Mouse (Mus musculus) intestine, embryonic 16.5 days (tissue): Measurements from ENCODE around the gene Gm11639. TPM values are rescaled to one million over a fixed set of nuclear protein-coding genes. Genes with fewer than 3 reads are reported as not detected.

Source experiments
- ATAC-seq: fragments of 200-750 bp; cut with Nextera tagmentation; 2 replicates; pipeline ENCODE4 v1.8.0; 2017; ENCODE audit warnings: moderate TSS enrichment, moderate library complexity
- H3K27ac ChIP-seq: fragments of 300-500 bp; sonication (generic); 2 replicates; pipeline ENCODE4 v1.5.1; 2014; ENCODE audit warnings: mild to moderate bottlenecking, low read length
- H3K27me3 ChIP-seq: fragments of 300-500 bp; sonication (generic); replicated peaks from 2 replicates; pipeline ENCODE4 v1.6.1; 2014; ENCODE audit warnings: low read length, control low read depth, mixed read lengths; ENCODE audit not compliant: control insufficient read depth, insufficient read depth
- H3K36me3 ChIP-seq: fragments of 300-500 bp; sonication (generic); 2 replicates; pipeline ENCODE4 v1.6.1; 2014; ENCODE audit warnings: low read length, control low read depth; ENCODE audit not compliant: control insufficient read depth, insufficient read depth
- H3K4me1 ChIP-seq: fragments of 300-500 bp; sonication (generic); 2 replicates; pipeline ENCODE4 v1.6.1; 2014; ENCODE audit warnings: low read length, control low read depth, mixed read lengths; ENCODE audit not compliant: control insufficient read depth, insufficient read depth
- H3K4me2 ChIP-seq: fragments of 300-500 bp; sonication (generic); 2 replicates; pipeline ENCODE4 v1.6.1; 2014; ENCODE audit warnings: low read depth, low read length, control low read depth
- H3K4me3 ChIP-seq: fragments of 300-500 bp; sonication (generic); 2 replicates; pipeline ENCODE4 v1.5.1; 2014; ENCODE audit warnings: mild to moderate bottlenecking, low read length
- H3K9ac ChIP-seq: fragments of 300-500 bp; sonication (generic); 2 replicates; pipeline ENCODE4 v1.6.1; 2014; ENCODE audit warnings: low read depth, low read length
- H3K9me3 ChIP-seq: fragments of 300-500 bp; sonication (generic); 2 replicates; pipeline ENCODE4 v1.6.1; 2016; ENCODE audit warnings: low read length, control low read depth; ENCODE audit not compliant: control insufficient read depth
- WGBS: fragments of 180-500 bp; shearing (Covaris S2); extraction: QIAGEN DNeasy Blood & Tissue Kit; methylation state at CpG from one replicate; pipeline ENCODE4 v1.1.7; 2014; 5-methylcytosine and 5-hydroxymethylcytosine counted together
- polyA plus RNA-seq: library from polyadenylated mRNA; unstranded; fragments of >200 nt; fragmentation: Nextera tagmentation; extraction: Ambion mirVana; gene quantifications from 2 replicates; pipeline ENCODE4 v1.2.1, GENCODE M21; 2015

The Gm11639 gene
- polyA plus RNA-seq, 1 experiment from 2014 or later = 0.02 TPM

- 66% methylated on average over 8 of the region's 8 CpGs for WGBS
- H3K27ac ChIP-seq = no peak overlapping the region
Measured at GRCm38 (mm10) chr11:104647188-104647867, 38.2 kb upstream of the Gm11639 start.

GRCm38 (mm10) chr11:104648571-104648970 lies 36.9 kb upstream of the Gm11639 start:
- ATAC-seq = no peak
- Histone ChIP-seq H3K27me3 (no peaks in the 10 kb centered on the region), H3K9me3 (no peaks in the 10 kb centered on the region), H3K36me3 (no peaks in the 10 kb centered on the region), H3K4me1 (no peaks in the 10 kb centered on the region), H3K4me2 (no peak overlapping the region), H3K27ac (no peak overlapping the region), H3K9ac (no peak overlapping the region), H3K4me3 (no peak overlapping the region)
- 64% methylated on average over 3 of the region's 3 CpGs for WGBS

More at GRCm38 (mm10) chr11:104647188-104647867, 38.2 kb upstream of the Gm11639 start:
- no peak overlapping the region for H3K4me2 ChIP-seq
- H3K27me3 ChIP-seq = no peaks in the 10 kb centered on the region
- no peaks in the 10 kb centered on the region for H3K9me3 ChIP-seq
- ATAC-seq = no peak
- H3K36me3 ChIP-seq = no peaks in the 10 kb centered on the region
- no peak overlapping the region for H3K9ac ChIP-seq
- no peak overlapping the region for H3K4me3 ChIP-seq
- no peaks in the 10 kb centered on the region for H3K4me1 ChIP-seq

- Histone ChIP-seq H3K27ac (no peak overlapping the region), H3K4me1 (peaks cover 4% of the 10 kb centered on the region; the same call in 1 of the 2 replicates), H3K27me3 (no peaks in the 10 kb centered on the region), H3K9me3 (no peaks in the 10 kb centered on the region), H3K9ac (no peak overlapping the region), H3K36me3 (no peaks in the 10 kb centered on the region), H3K4me3 (no peak overlapping the region), H3K4me2 (no peak overlapping the region)
- WGBS = 92% methylated on average over 4 of the region's 4 CpGs
- ATAC-seq = no peak
Measured at GRCm38 (mm10) chr11:104660599-104660998, 24.9 kb upstream of the Gm11639 start.

GRCm38 (mm10) chr11:104661106-104661505 lies 24.4 kb upstream of the Gm11639 start:
- no peak overlapping the region for H3K9ac ChIP-seq
- WGBS = 82% methylated on average over 5 of the region's 5 CpGs
- H3K27me3 ChIP-seq = no peaks in the 10 kb centered on the region
- no peaks in the 10 kb centered on the region for H3K9me3 ChIP-seq
- H3K4me1 ChIP-seq = peaks cover 4% of the 10 kb centered on the region; the same call in 1 of the 2 replicates
- H3K27ac ChIP-seq = no peak overlapping the region
- no peak overlapping the region for H3K4me2 ChIP-seq
- no peak overlapping the region for H3K4me3 ChIP-seq
- H3K36me3 ChIP-seq = no peaks in the 10 kb centered on the region
- no peak for ATAC-seq

GRCm38 (mm10) chr11:104661531-104662205 lies 23.8 kb upstream of the Gm11639 start:
- Histone ChIP-seq H3K27me3 (no peaks in the 10 kb centered on the region), H3K36me3 (no peaks in the 10 kb centered on the region), H3K27ac (no peak overlapping the region), H3K4me2 (no peak overlapping the region), H3K9ac (no peak overlapping the region), H3K4me1 (peaks cover 4% of the 10 kb centered on the region; the same call in 1 of the 2 replicates), H3K4me3 (no peak overlapping the region), H3K9me3 (no peaks in the 10 kb centered on the region)
- ATAC-seq = no peak
- WGBS = 73% methylated on average over 20 of the region's 20 CpGs

GRCm38 (mm10) chr11:104662573-104662972 lies 22.9 kb upstream of the Gm11639 start:
- 93% methylated on average over 11 of the region's 11 CpGs for WGBS
- no peak overlapping the region for H3K4me3 ChIP-seq
- no peaks in the 10 kb centered on the region for H3K9me3 ChIP-seq
- no peak overlapping the region for H3K4me2 ChIP-seq
- H3K27ac ChIP-seq = no peak overlapping the region
- peaks cover 4% of the 10 kb centered on the region; the same call in 1 of the 2 replicates for H3K4me1 ChIP-seq
- H3K36me3 ChIP-seq = no peaks in the 10 kb centered on the region
- no peak for ATAC-seq
- H3K27me3 ChIP-seq = no peaks in the 10 kb centered on the region
- no peak overlapping the region for H3K9ac ChIP-seq

GRCm38 (mm10) chr11:104663241-104663877 lies 22.1 kb upstream of the Gm11639 start:
- Histone ChIP-seq H3K9ac (no peak overlapping the region), H3K27ac (no peak overlapping the region), H3K27me3 (no peaks in the 10 kb centered on the region), H3K9me3 (no peaks in the 10 kb centered on the region), H3K36me3 (no peaks in the 10 kb centered on the region), H3K4me1 (peaks cover 4% of the 10 kb centered on the region; the same call in 1 of the 2 replicates), H3K4me2 (no peak overlapping the region), H3K4me3 (no peak overlapping the region)
- no peak for ATAC-seq
- 65% methylated on average over 6 of the region's 6 CpGs for WGBS

- no peak overlapping the region for H3K4me3 ChIP-seq
- no peak overlapping the region for H3K27ac ChIP-seq
- H3K9ac ChIP-seq = no peak overlapping the region
- H3K36me3 ChIP-seq = no peaks in the 10 kb centered on the region
- H3K27me3 ChIP-seq = no peaks in the 10 kb centered on the region
- no peaks in the 10 kb centered on the region for H3K9me3 ChIP-seq
- no peak for ATAC-seq
- peaks cover 4% of the 10 kb centered on the region; the same call in 1 of the 2 replicates for H3K4me1 ChIP-seq
- H3K4me2 ChIP-seq = no peak overlapping the region
- WGBS = 61% methylated on average over 3 of the region's 3 CpGs
Measured at GRCm38 (mm10) chr11:104663878-104664261, 21.6 kb upstream of the Gm11639 start.

- Histone ChIP-seq H3K9ac (no peak overlapping the region), H3K4me3 (no peak overlapping the region), H3K27ac (no peak overlapping the region), H3K4me1 (peaks cover 4% of the 10 kb centered on the region; the same call in 1 of the 2 replicates), H3K27me3 (no peaks in the 10 kb centered on the region), H3K36me3 (no peaks in the 10 kb centered on the region), H3K9me3 (no peaks in the 10 kb centered on the region), H3K4me2 (no peak overlapping the region)
- ATAC-seq = no peak
Measured at GRCm38 (mm10) chr11:104664441-104664840, 21.1 kb upstream of the Gm11639 start.
